Mouse (Mus musculus) stomach, embryonic 14.5 days (tissue): ENCODE measurements around the gene Gm11758. TPM values are rescaled to one million over a fixed set of nuclear protein-coding genes. Genes with fewer than 3 reads are reported as not detected.
"Not testable (repeated sequence)": the region's sequence is repeated elsewhere in the genome, so short reads cannot be mapped to it uniquely, and the experiment has no call there.

Source experiments
- ATAC-seq: fragments of 200-750 bp; cut with Nextera tagmentation; 2 replicates; pipeline ENCODE4 v1.8.0; 2017; ENCODE audit warnings: low read depth, moderate TSS enrichment; ENCODE audit not compliant: insufficient number of reproducible peaks, insufficient read depth, low FRiP score
- H3K27ac ChIP-seq: fragments of 300-500 bp; sonication (generic); 2 replicates; pipeline ENCODE4 v1.5.1; 2014; ENCODE audit warnings: mild to moderate bottlenecking, low read length, moderate library complexity, mixed read lengths
- H3K27me3 ChIP-seq: fragments of 300-500 bp; sonication (generic); 2 replicates; pipeline ENCODE4 v1.6.1; 2014; ENCODE audit warnings: low read length, control low read depth, mixed read lengths; ENCODE audit not compliant: control insufficient read depth, insufficient read depth
- H3K36me3 ChIP-seq: fragments of 300-500 bp; sonication (generic); 2 replicates; pipeline ENCODE4 v1.6.1; 2014; ENCODE audit warnings: mild to moderate bottlenecking, control low read depth, low read length, moderate library complexity, mixed read lengths; ENCODE audit not compliant: control insufficient read depth, insufficient read depth
- H3K4me1 ChIP-seq: fragments of 300-500 bp; sonication (generic); 2 replicates; pipeline ENCODE4 v1.6.1; 2014; ENCODE audit warnings: low read length, control low read depth, mixed read lengths; ENCODE audit not compliant: control insufficient read depth, insufficient read depth
- H3K4me2 ChIP-seq: fragments of 300-500 bp; sonication (generic); replicated peaks from 2 replicates; pipeline ENCODE4 v1.6.1; 2014; ENCODE audit warnings: low read depth, low read length, control low read depth
- H3K4me3 ChIP-seq: fragments of 300-500 bp; sonication (generic); 2 replicates; pipeline ENCODE4 v1.5.1; 2014; ENCODE audit warnings: low read depth, low read length, control low read depth
- H3K9ac ChIP-seq: fragments of 300-500 bp; sonication (generic); replicated peaks from 2 replicates; pipeline ENCODE4 v1.6.1; 2014; ENCODE audit warnings: low read depth, mild to moderate bottlenecking, control low read depth, low read length, moderate library complexity, mixed read lengths
- H3K9me3 ChIP-seq: fragments of 300-500 bp; sonication (generic); 2 replicates; pipeline ENCODE4 v1.6.1; 2016; ENCODE audit warnings: low read depth, low read length, control low read depth; ENCODE audit not compliant: control insufficient read depth
- WGBS: fragments of 180-500 bp; shearing (Covaris S2); extraction: QIAGEN DNeasy Blood & Tissue Kit; methylation state at CpG from one replicate; pipeline ENCODE4 v1.1.7; 2014; 5-methylcytosine and 5-hydroxymethylcytosine counted together
- polyA plus RNA-seq: library from polyadenylated mRNA; unstranded; fragments of >200 nt; fragmentation: Nextera tagmentation; extraction: Ambion mirVana; gene quantifications from 2 replicates; pipeline ENCODE4 v1.2.1, GENCODE M21; 2014

Gene Gm11758
- not detected in 2 replicates for polyA plus RNA-seq

DNA sequence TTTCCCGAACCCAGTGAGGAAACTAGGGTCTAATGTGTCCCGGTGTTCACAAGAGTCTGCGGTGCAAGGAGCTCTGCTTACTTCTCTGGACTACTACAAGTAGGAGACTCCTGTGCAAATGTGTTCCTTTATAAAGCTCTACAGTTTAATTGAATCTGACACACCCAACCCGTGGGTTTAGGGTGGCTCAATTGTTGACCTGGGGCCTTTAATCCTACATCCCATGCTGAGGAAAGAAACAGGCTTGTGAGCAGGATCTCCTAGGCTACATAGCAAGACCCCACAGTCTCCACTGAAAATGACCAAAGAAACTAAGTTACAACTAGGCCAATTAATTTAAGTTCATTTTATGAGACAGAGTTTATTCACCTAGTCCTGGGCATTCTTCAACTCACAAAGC is at the start of gene Gm11758:
TSS of gene Gm11758 (minus strand) at position 101 of the 400 bp plus-strand sequence.
- not testable (repeated sequence) for ATAC-seq, H3K9ac ChIP-seq, H3K27me3 ChIP-seq, H3K4me3 ChIP-seq, H3K27ac ChIP-seq, H3K4me2 ChIP-seq, H3K4me1 ChIP-seq, H3K9me3 ChIP-seq, H3K36me3 ChIP-seq
- no CpG with 5 or more reads among the region's 4 CpGs for WGBS

DNA sequence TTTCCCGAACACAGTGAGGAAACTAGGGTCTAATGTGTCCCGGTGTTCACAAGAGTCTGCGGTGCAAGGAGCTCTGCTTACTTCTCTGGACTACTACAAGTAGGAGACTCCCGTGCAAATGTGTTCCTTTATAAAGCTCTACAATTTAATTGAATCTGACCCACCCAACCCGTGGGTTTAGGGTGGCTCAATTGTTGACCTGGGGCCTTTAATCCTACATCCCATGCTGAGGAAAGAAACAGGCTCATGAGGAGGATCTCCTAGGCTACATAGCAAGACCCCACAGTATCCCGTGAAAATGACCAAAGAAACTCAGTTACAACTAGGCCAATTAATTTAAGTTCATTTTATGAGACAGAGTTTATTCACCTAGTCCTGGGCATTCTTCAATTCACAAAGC is 44.6 kb upstream of the Gm11758 start, which contains the start of gene Gm11756:
TSS of gene Gm11756 (minus strand) at position 101 of the 400 bp plus-strand sequence.
- H3K27ac ChIP-seq, H3K4me2 ChIP-seq, H3K4me1 ChIP-seq, H3K4me3 ChIP-seq, ATAC-seq, H3K36me3 ChIP-seq, H3K27me3 ChIP-seq, H3K9ac ChIP-seq, H3K9me3 ChIP-seq: not testable (repeated sequence)
- WGBS, result 81% methylated on average over 6 of the region's 6 CpGs

DNA sequence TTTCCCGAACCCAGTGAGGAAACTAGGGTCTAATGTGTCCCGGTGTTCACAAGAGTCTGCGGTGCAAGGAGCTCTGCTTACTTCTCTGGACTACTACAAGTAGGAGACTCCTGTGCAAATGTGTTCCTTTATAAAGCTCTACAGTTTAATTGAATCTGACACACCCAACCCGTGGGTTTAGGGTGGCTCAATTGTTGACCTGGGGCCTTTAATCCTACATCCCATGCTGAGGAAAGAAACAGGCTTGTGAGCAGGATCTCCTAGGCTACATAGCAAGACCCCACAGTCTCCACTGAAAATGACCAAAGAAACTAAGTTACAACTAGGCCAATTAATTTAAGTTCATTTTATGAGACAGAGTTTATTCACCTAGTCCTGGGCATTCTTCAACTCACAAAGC is 29.8 kb upstream of the Gm11758 start, which contains the start of gene Gm13871:
TSS of gene Gm13871 (minus strand) at position 101 of the 400 bp plus-strand sequence.
- H3K27me3 ChIP-seq, H3K36me3 ChIP-seq, ATAC-seq, H3K4me2 ChIP-seq, H3K4me3 ChIP-seq, H3K4me1 ChIP-seq, H3K27ac ChIP-seq, H3K9me3 ChIP-seq, H3K9ac ChIP-seq: not testable (repeated sequence)
- WGBS, result no CpG with 5 or more reads among the region's 4 CpGs

DNA sequence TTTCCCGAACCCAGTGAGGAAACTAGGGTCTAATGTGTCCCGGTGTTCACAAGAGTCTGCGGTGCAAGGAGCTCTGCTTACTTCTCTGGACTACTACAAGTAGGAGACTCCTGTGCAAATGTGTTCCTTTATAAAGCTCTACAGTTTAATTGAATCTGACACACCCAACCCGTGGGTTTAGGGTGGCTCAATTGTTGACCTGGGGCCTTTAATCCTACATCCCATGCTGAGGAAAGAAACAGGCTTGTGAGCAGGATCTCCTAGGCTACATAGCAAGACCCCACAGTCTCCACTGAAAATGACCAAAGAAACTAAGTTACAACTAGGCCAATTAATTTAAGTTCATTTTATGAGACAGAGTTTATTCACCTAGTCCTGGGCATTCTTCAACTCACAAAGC is 14.9 kb upstream of the Gm11758 start, which contains the start of gene Gm11757:
TSS of gene Gm11757 (minus strand) at position 101 of the 400 bp plus-strand sequence.
- H3K4me1 ChIP-seq, H3K9ac ChIP-seq, H3K27ac ChIP-seq, H3K4me3 ChIP-seq, H3K36me3 ChIP-seq, H3K9me3 ChIP-seq, H3K27me3 ChIP-seq, H3K4me2 ChIP-seq, ATAC-seq: not testable (repeated sequence)
- no CpG with 5 or more reads among the region's 4 CpGs for WGBS

DNA sequence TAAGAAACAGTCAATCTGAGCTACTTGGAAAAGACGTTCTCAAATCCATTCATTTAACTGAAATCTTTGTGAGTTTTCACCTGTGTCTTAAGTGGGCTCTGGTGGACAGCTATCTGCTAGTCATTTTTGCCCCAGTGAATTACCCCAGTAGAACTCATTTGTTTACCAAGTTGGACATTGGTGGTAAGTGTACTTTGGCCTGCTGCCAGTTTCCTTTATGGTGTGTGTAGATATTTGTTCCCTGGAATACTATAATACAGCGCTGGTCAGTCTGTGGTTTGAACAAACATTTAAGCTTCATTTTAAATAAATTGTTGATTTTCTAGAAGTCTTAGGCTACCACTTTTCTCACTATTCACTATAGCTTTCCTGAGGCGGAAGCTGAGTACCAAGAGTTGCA is 49.5 kb downstream of the Gm11758 start:
- Histone ChIP-seq H3K4me1 (no peaks in the 10 kb centered on the region), H3K9me3 (no peaks in the 10 kb centered on the region), H3K27me3 (no peaks in the 10 kb centered on the region), H3K4me3 (no peak overlapping the region), H3K9ac (no peak overlapping the region), H3K36me3 (no peaks in the 10 kb centered on the region), H3K4me2 (no peak overlapping the region), H3K27ac (no peak overlapping the region)
- ATAC-seq, result 0 out of 2 replicates have a peak, but pooled peaks have one; percentile 28
- WGBS, result 70% methylated on average over 3 of the region's 3 CpGs

Other genes with a start within 250 kb of the Gm11758 start
- not detected in 2 replicates for gene Gm11236, start 238.1 kb downstream of the Gm11758 start, polyA plus RNA-seq
- not detected in 2 replicates for gene Gm11239, start 207.9 kb downstream of the Gm11758 start, polyA plus RNA-seq
- not detected in 2 replicates for gene Gm428, start 192.8 kb downstream of the Gm11758 start, polyA plus RNA-seq
- 11.3 and 11.8 TPM in 2 replicates for gene Rasef, start 85.3 kb downstream of the Gm11758 start, polyA plus RNA-seq
- gene Gm11757, start 14.8 kb upstream of the Gm11758 start, polyA plus RNA-seq, result not detected in 2 replicates
- not detected in 2 replicates for gene Gm13871, start 29.7 kb upstream of the Gm11758 start, polyA plus RNA-seq
- not detected in 2 replicates for gene Gm11756, start 44.5 kb upstream of the Gm11758 start, polyA plus RNA-seq
- not detected in 2 replicates for gene 2310002L09Rik, start 74.6 kb upstream of the Gm11758 start, polyA plus RNA-seq
- 1.2 and 1.4 TPM in 2 replicates for gene Frmd3, start 137.2 kb upstream of the Gm11758 start, polyA plus RNA-seq